Mouse (Mus musculus): ENCODE results near the gene Nsrp1. TPM values are rescaled to one million over a fixed set of nuclear protein-coding genes. Genes with fewer than 3 reads are reported as not detected.

Nsrp1 gene
- total and polyA plus RNA-seq, 3 experiments: 8.8 to 45.7 (median 17.6) TPM

DNA sequence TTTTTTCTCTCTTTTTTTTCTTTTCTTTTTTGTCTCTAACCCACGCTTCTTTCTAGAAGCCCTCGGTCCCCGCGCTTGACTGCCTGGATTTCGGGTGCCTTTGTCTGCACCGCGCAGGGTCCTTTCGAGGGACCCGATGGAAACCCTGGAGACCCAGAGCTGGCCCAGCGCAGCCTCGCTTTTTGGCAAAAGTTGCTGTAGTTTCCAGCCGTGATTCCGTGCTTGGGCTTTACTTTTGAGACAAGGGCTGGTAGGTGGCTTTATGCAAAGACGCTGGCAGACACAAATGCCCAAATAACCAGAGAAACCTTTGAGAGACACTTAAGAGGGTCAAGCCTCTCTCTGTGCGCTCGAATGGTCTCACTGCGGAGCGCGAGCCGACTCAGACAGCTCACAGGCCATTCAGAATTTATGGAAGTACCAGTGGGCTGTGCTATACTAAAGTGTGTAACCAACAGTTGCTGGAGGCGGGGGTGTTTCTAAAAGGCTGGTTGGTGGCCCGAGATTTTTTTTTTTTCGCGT is 79.5 kb downstream of the Nsrp1 start:
- H3K4me1 ChIP-seq (ENCODE audit: control insufficient read depth in 1 of 2, insufficient read depth in 2 of 2): peaks cover 11 to 24% of the 10 kb centered on the region in 2 experiments
- in situ Hi-C loops (cut with MboI; ENCODE audit: low pct_ligation_motif_present, low pct_unique_long_range_greater_than_20kb, low sequenced_read_pairs) (loop anchor here (5.0 to 25.0 kb wide), 3 partner anchors 94 to 464 kb away; partner anchors contain the start of gene Coro6), dilution Hi-C loops (cut with MboI; ENCODE audit: extremely low pct_ligation_motif_present, extremely low pct_unique_long_range_greater_than_20kb, low sequenced_read_pairs) (no loop called here)
- H3K9me3 ChIP-seq (replicated peaks; ENCODE audit: low read length): no peaks in the 10 kb centered on the region
- no peaks in the 10 kb centered on the region for H3K36me3 ChIP-seq (replicated peaks in 1 of 2; ENCODE audit: control insufficient read depth in 1 of 2, insufficient read depth in 1 of 2, low read length in 1 of 2)
- DNase-seq (ENCODE audit: extremely low read depth): no peak
- H3K4me2 ChIP-seq (ENCODE audit: insufficient read depth, low read depth, poor library complexity, severe bottlenecking): peak overlapping the region; percentile 99
- H3K4me3 ChIP-seq (replicated peaks in 1 of 3; ENCODE audit: low read depth in 2 of 3, low read length in 2 of 3, poor library complexity in 1 of 3): no peak overlapping the region
- TF ChIP-seq IRF4 (IDR thresholded peaks at IDR 0.05; ENCODE audit: low read depth, low read length) (no peak), TCF12 (IDR thresholded peaks at IDR 0.05; ENCODE audit: low read depth, low read length) (no peak), CHD2 (IDR thresholded peaks at IDR 0.05; ENCODE audit: low read length) (no peak), ZNF384 (IDR thresholded peaks at IDR 0.05; ENCODE audit: low read depth, low read length) (peak; percentile 40; the same call in 1 of the 2 replicates), SIN3A (IDR thresholded peaks at IDR 0.05; ENCODE audit: low read length) (no peak), MXI1 (IDR thresholded peaks at IDR 0.05; ENCODE audit: low read depth, low read length) (no peak)
- H3K9ac ChIP-seq (ENCODE audit: insufficient read depth, low read depth): no peak overlapping the region
- no peaks in the 10 kb centered on the region for H3K79me2 ChIP-seq (replicated peaks; ENCODE audit: control insufficient read depth, extremely low read depth, insufficient read depth, poor library complexity, severe bottlenecking)
- H3K27ac ChIP-seq (ENCODE audit: insufficient read depth, low read depth): no peak overlapping the region
- H3K27me3 ChIP-seq (replicated peaks): peaks cover 68% of the 10 kb centered on the region

DNA sequence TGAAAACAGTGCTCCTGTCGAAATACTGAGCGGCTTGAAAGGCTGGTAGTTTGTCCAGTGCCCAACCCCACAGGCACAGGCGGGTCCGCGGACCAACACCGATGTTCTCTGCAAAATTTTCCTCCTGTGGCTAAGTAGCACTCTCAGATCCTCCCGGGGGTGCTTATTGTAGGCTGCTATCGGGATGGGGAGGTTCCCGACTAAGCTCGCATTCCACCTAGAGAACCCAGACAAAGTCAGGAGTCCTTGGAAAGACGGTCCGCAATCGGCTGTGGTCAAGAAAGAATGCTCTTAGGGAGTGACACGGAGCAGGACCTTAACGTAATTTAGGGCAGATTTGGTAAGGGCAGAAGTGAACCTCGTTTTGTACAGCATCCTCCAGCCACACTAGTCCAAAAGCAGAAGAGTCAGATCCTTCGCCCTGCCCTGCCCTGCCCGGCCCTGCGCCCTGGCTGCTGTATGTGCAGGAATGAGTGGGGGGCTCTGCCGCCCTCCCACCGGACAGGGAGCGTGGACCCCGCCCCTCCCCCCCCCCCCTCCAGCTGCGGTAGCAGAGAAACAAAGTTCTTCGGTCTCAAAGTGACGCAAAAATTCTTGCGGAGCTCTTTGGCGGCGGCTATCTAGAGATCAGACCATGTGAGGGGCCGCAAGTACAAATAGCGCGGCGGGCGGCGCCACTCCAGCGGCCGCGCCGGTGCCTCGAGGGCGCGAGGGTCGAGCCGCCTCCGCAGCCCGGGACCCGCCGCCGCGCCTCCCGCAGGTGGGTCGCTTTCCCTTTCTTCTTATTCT is 80.1 kb downstream of the Nsrp1 start, which contains the start of gene Slc6a4:
Slc6a4 (plus strand) TSS at position 688 of the 789 bp plus-strand sequence.
- no peak for TF ChIP-seq JUND (conservative IDR thresholded peaks at IDR 0.05; ENCODE audit: low read depth, low read length)
- no peak for TF ChIP-seq NELFE (IDR thresholded peaks at IDR 0.05; ENCODE audit: low read depth, low read length)
- no peak for TF ChIP-seq MAFK (IDR thresholded peaks at IDR 0.05; ENCODE audit: insufficient replicate concordance, low read length)
- 0 out of 2 replicates have a peak, but pooled peaks have one; percentile 65 for TF ChIP-seq CHD1 (IDR thresholded peaks at IDR 0.05; ENCODE audit: low read depth, low read length)
- no peak for TF ChIP-seq NRF1 (IDR thresholded peaks at IDR 0.05; ENCODE audit: low read depth, low read length)
- TF ChIP-seq UBTF (IDR thresholded peaks at IDR 0.05; ENCODE audit: low read depth, low read length): no peak
- TF ChIP-seq PAX5 (IDR thresholded peaks at IDR 0.05; ENCODE audit: low read length): no peak
- no peak for TF ChIP-seq TBP (conservative IDR thresholded peaks at IDR 0.05; ENCODE audit: low read depth, low read length)
- no peak for TF ChIP-seq USF1 (IDR thresholded peaks at IDR 0.05; ENCODE audit: low read depth, low read length)
- no peak for TF ChIP-seq SMC3 (IDR thresholded peaks at IDR 0.05; ENCODE audit: low read depth, low read length)
- TF ChIP-seq BHLHE40 (IDR thresholded peaks at IDR 0.05; ENCODE audit: low read depth, low read length): no peak
- no peak for TF ChIP-seq ZKSCAN1 (IDR thresholded peaks at IDR 0.05; ENCODE audit: borderline replicate concordance, low read depth, low read length)
- no peak for TF ChIP-seq RAD21 (IDR thresholded peaks at IDR 0.05; ENCODE audit: low read depth, low read length)
- 0 out of 2 replicates have a peak, but pooled peaks have one; percentile 33 for TF ChIP-seq CHD2 (IDR thresholded peaks at IDR 0.05; ENCODE audit: low read length)
- TF ChIP-seq MAZ (IDR thresholded peaks at IDR 0.05; ENCODE audit: low read depth, low read length): 0 out of 2 replicates have a peak, but pooled peaks have one; percentile 14
- TF ChIP-seq EP300 (IDR thresholded peaks at IDR 0.05; ENCODE audit: low read length): no peak
- TF ChIP-seq USF2 (conservative IDR thresholded peaks at IDR 0.05; ENCODE audit: low read depth, low read length): no peak
- H3K9ac ChIP-seq (ENCODE audit: insufficient read depth, low read depth): no peak within 1 kb of the TSS
- H3K27me3 ChIP-seq (replicated peaks): peaks cover 70% of the 10 kb centered on the region
- H3K4me2 ChIP-seq (ENCODE audit: insufficient read depth, low read depth, poor library complexity, severe bottlenecking): peak within 1 kb of the TSS; percentile 99
- in situ Hi-C loops (cut with MboI; ENCODE audit: low pct_ligation_motif_present, low pct_unique_long_range_greater_than_20kb, low sequenced_read_pairs): loop anchor here (5.0 to 25.0 kb wide), 3 partner anchors 94 to 464 kb away; partner anchors contain the start of gene Coro6
- H3K27ac ChIP-seq (ENCODE audit: insufficient read depth, low read depth): no peak within 1 kb of the TSS
- dilution Hi-C loops (cut with MboI; ENCODE audit: extremely low pct_ligation_motif_present, extremely low pct_unique_long_range_greater_than_20kb, low sequenced_read_pairs): no loop called here
- H3K4me1 ChIP-seq (ENCODE audit: control insufficient read depth in 1 of 2, insufficient read depth in 2 of 2): peaks cover 14 to 31% of the 10 kb centered on the region in 2 experiments
- H3K36me3 ChIP-seq (replicated peaks in 1 of 2; ENCODE audit: control insufficient read depth in 1 of 2, insufficient read depth in 1 of 2, low read length in 1 of 2): no peaks in the 10 kb centered on the region
- H3K9me3 ChIP-seq (replicated peaks; ENCODE audit: low read length): no peaks in the 10 kb centered on the region
- no peak for DNase-seq (ENCODE audit: extremely low read depth)
- peak within 1 kb of the TSS; percentile 9 to 43 (median 32) for H3K4me3 ChIP-seq (replicated peaks in 1 of 3; ENCODE audit: low read depth in 2 of 3, low read length in 2 of 3, poor library complexity in 1 of 3)
- H3K79me2 ChIP-seq (replicated peaks; ENCODE audit: control insufficient read depth, extremely low read depth, insufficient read depth, poor library complexity, severe bottlenecking): no peaks in the 10 kb centered on the region

Measured in CH12.LX (cell line).